Mouse (Mus musculus): ENCODE results near the gene Erc2.

- TF ChIP-seq CTCF (IDR thresholded peaks at IDR 0.05; ENCODE audit: low read depth, low read length): no peak
- TF ChIP-seq POLR2A (IDR thresholded peaks at IDR 0.05; ENCODE audit: extremely low read depth, insufficient read depth, low read length): no peak
These were observed 43.8 kb upstream of the Erc2 start for GRCm38 (mm10) chr14:27578443-27578842.
